Mouse (Mus musculus): ENCODE data around the gene Banp.

The Banp gene

DNA sequence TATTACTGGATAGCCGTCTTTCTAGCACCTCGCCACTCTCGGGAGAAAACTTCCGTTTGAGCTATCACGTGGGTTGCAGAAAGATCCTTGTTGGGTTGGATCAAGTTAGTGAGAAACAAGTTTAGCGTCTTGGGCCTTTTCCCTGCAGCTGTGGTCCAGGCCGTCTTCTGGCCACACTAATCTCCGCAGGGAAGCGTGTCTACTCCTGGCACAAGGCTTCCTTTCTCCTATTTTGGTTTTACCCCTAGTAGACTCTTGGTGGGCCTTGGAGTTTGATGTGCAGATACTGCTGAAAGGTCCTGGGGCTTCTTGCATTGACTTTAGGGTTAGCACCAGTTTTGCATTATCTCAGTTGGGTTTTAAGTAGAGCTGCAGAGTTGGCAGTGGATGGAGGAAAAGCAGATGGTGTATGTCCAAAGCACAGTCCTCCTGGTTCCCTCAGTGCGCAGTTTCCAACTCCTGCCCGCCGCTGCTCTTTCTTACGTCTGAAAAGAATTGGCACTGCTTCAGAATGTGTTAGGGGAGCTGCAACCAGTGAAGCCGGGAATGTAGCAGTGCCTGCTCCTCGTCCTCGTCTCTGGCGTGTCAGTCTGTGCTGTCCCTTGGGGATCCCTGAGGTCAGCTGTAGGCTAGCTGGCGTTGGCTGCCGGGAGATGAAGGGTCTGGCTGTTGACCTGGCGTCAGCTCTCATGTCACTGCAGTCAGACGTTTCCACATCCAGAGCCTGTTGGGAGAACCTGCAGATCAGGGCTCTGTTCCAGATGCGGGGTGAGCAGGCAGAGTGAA is 68.7 kb downstream of the Banp start:
- no peak for DNase-seq (ENCODE audit: low read depth, low spot score)

DNA sequence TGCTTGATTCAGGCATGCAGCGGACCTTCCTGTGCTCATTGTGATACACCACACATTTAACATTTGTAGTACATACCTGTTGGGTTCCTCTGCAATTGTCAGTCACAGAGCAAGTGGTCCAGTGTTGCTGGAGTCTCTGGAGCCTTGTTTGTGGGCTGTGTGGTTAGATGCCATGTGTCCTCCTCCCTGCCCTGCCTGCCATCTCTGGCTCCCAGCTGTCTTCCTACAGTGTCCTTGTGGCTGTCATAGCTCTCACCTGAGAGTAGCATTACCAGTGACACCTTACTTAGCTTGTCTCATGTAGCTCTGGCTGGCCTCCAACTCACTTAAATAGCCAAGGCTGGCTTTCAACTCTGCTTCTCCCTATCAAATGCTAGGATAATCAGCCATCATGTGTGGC is 69.6 kb downstream of the Banp start:
- peak; percentile 4 for DNase-seq (ENCODE audit: low read depth, low spot score)

DNA sequence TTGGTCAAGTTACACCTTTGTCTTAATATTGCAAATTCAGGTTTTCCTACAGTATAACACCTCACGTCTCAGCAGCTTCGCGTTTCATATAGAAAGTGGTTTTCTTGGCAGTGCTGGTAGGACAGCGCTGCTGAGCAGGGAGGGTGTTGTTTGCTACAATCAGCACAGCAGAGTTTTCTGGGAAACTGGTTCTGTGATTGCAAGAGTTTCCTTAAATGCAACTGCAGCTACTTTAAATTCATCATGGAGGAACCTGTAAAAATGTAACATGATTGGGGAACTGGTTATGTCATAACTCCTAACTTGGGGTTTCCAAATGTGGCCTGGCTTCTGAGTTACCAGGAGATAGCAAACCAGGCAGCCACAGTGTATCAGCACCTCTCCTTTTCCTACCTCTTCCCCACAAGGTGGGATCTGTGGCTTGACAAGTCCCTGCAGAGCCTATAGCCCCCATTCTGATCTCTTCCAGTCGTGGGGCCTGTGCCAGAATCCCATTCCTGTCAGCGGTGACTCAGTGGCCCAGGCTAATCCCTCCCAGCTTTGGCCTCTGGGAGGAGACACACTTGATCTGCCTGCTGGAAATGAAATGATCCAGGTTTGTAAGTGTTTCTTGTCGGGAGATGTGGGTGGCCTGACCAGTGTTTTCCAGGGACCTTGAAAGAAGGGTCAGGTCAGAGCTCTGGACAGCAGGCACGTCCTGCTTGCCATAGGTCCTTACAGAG is 70.7 kb downstream of the Banp start:
- DNase-seq (ENCODE audit: low read depth, low spot score): peak; percentile 71

DNA sequence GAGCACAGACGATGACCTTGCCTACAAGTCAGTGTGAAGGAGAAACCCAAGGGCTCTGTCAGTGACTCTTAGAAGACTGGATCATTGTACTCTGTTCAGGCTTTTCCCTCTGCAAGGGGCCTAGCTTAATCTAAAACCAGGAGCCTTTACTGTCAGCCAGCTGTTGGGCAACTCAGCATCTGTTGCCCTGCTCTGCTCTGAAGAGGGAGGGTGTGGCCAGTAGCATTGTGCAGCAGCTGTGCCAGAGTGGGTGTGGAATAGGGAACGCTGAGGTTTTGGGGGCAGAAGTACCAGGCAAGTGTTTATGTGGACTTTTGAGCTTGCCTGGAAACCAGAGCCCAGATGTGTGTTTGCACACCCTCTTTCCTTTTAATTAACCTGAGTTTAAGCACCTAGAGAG is 72.2 kb downstream of the Banp start:
- DNase-seq (ENCODE audit: low read depth, low spot score): peak; percentile 71

DNA sequence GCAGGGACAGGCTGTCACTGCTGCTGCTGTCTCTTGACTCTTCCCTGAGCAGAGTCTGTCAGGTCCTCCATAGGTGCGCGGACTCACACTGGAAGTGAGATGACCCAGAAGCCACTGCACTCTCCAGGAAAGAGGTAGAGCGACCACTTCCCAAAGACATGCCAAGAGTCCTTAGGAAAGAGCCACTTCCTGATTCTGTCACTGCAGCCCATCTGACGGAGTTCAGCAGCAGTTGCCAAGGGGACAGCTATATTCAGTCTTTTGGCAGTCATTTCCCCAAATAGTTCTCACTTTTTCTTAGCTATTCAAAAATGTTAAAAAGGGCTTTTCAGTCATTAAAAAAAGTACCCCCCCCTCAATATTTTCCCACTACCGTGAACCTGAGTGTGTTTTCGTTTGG is 72.7 kb downstream of the Banp start:
- no peak for DNase-seq (ENCODE audit: low read depth, low spot score)

DNA sequence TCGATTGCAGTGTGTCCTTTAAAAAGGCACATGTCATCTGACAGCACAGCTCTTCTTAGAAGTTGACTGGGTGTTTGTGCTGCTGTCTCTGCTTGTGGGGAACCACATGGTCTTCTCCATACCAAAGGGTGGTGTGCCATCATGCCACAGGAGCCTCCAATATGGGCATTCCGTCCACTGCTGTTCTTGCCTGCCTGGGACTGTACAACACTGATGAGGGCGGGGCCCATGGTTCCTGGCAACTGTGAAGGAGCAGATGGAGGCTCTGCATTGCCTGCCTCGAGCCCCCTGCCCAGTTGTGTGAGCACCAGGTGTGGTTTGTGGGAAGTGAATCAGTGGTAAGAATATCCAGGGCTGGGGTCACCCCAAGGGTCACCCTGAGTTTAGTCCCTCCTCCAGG is 73.2 kb downstream of the Banp start:
- no peak for DNase-seq (ENCODE audit: low read depth, low spot score)

DNA sequence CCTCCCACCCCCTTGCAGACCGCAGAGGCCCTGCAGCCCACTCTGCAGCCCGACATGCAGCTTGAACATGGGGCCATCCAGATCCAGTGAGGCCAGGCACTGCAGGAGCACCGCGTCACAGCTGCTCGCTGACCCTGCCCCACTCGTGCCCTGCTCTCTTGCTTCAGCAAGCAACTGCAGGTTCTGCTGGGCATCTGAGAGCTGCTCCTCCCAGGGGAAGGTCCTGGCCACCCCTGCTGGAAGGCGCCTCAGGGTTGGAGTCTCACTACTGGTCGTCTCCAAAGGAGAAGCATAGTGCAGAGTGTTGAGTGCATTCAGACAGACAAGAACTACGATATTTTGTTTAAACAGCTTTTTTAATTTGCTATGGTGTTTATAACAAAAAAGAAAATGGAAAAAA is 76.0 kb downstream of the Banp start:
- no peak for DNase-seq (ENCODE audit: low read depth, low spot score)

DNA sequence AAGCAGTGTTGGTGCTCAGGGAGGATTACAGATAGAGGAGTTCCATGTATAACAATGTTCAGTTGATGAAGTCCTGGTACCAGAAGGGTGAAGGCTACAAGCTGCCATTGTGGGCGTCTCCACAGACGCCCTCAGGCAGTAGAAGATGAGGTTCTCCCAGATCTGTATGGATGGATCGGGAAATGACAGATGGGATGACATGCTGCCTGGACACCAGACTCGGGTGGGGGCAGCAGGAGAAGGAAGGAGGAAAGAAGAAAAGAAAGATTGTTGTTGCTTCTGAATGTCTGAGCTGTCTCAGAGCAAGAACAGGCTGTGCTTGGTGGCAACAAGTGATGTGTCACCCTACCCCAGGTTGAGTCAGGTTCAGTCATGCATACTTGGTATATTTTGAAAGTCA is 78.6 kb downstream of the Banp start:
- DNase-seq (ENCODE audit: low read depth, low spot score): no peak

DNA sequence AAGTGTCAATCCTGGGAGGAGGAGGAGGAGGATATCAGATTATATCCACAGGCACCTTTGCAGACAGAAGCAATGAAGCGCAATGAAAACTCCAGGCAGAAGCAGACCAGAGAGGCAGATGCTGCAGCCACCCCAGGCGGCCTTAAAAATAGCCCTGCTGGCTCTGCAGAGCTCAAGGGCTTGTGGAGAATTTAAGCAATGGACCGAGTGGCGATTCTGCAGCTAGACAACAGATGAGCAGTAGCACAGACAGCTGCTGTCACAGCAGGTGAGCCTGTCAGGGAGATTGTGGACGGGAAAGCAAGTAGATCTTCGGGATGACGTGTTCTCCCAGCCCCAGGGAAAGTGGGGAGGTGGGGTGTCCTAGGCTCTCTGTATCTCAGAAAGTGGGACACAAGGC is 81.4 kb downstream of the Banp start:
- DNase-seq (ENCODE audit: low read depth, low spot score): no peak

DNA sequence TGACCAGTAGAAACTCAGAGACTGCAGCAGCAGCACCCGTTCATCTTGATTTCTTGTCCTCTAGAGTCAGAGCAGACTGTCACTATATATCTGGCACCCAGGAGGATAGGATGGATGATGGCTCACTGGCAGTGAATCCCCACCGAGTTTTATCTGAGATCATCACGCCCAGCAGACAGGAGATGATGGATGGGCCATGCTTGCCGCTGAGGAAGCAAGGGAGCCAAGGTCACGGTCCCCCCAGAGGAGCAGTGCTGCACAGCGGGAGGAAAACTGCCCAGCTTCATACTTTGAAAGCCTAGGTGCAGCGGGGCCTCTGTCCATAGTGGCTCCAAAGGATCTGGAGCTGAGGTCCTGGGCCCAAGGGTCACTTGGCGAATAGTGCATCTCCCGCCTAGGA is 83.2 kb downstream of the Banp start:
- DNase-seq (ENCODE audit: low read depth, low spot score): peak; percentile 56

DNA sequence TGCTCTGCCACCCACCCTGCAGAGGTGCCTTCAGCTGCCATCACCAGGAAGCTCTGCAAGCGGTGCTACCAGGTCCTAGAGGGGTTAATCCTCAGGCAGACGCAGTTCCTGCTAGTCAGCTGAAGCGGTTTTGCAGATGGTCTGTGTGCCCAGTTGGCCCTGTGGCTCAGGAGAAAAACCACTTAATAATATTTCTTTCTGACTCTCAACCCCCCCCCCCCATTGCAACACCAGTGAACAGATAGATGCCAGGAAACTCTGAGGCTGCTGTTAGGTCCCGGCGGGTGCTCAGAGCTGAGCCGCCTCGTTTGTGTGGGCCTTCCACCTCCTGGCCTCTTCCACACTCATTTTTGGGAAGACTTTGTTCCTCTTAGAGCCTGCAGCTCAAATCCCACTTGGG is 86.0 kb downstream of the Banp start:
- no peak for DNase-seq (ENCODE audit: low read depth, low spot score)

DNA sequence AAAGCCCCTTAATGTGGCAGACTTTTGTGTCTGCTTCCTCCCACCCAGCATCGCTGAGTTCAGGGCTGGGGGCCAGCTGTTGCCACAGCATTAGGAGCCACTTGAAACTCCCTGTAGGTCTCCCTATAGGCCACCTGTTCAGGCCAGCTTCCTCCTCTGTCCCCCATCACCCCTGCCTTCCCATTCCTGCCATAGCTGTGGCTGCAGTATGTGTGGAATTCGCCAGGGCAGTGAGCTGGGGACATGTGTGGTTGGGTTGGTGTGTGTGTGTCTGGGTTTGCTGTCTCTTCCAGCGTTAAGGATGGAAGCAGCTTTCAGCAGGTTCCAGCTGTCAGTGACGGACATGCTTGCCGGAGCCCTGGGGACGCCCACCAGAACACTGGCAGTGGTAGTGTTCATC is 86.8 kb downstream of the Banp start:
- DNase-seq (ENCODE audit: low read depth, low spot score): no peak

DNA sequence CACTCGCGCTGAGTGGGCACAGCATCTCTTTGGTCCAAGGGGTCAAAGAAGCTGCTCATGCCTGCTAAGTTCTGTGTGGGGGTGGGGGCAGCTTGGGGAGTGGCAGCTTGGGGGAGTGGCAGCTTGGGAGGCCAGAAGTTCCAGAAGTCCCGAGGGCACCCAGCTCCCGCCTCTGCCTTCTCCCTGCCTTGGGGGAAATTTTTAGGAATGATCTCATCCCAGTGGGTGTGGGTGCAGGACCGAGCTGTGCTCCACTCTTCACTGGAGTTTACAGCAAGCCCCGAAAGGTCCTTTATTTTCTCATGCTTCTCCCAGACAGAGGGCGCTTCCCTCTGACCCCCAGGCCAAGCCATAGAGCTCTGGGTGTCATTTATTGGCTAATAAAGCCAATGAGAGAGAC is 87.7 kb downstream of the Banp start:
- DNase-seq (ENCODE audit: low read depth, low spot score): no peak

DNA sequence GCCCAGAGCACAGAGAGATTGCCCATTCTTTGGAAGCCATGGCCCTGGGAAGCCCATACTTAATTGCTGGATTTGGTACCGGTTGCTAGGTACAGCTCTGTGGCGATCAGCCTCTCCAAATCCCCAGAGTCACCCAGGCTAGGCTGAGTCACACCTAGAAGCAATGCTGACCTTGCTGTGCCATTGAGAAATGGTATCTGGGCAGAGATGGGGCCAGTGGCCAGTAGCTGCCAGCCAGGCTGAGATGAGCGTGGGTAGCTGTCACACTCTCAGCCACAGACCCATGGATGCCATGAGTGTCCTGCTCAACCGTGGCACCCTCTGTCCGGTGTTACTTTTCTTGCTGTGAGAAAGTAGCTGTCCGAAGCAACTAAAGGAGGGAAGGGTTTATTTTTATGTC is 88.5 kb downstream of the Banp start:
- peak; percentile 60 for DNase-seq (ENCODE audit: low read depth, low spot score)

DNA sequence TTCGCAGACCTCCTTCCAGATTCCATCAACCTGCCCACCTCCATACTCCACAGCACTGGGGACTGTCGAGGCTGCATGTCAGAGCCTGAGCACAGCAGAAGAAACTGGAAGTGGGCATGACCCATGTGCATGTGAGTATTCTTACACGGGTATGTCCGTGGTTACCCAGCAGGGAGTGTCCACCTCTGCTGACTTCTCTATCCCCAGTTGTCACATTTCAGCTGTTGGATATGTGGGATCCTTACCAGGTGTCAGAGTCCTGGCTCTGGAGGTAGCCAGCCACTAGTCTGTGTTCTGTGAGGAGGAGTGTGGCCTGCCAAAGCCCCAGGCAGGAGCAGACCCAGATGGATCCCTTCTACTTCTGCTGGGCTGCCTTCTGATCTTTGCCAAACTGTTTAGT is 89.9 kb downstream of the Banp start:
- DNase-seq (ENCODE audit: low read depth, low spot score): no peak

DNA sequence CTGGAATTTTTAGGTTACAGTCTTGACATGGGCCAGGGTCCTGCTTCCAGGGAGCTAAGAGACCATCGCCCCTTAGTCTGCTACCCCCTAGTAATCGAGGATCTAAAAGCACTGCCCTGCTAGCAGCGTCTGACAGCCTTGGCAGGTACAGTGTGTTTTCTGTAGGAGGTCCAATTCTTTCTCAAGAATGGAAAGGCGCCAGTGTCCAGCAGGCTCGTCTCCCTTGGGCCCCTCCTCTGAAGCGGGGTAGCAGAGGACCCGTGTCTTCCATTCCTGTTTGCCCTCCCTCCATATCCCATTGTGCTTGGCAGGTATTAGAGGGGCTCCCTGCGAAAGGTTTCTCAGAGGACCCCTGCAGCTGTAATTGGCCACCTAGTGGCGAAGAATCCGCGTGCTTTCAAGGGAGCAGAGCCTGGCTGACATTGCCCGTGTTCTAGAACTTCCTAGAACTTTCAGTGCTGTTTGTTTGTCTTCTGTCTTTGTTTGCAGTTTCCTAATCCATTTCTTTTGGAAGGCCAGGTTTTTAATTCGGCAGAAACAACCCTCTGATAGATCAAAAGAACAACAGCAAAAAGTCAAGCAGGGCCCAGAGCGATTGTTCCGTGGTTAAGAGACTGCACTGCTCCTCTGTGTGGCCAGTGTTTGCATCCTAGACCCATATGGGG is 97.8 kb downstream of the Banp start:
- DNase-seq (ENCODE audit: low read depth, low spot score): no peak

DNA sequence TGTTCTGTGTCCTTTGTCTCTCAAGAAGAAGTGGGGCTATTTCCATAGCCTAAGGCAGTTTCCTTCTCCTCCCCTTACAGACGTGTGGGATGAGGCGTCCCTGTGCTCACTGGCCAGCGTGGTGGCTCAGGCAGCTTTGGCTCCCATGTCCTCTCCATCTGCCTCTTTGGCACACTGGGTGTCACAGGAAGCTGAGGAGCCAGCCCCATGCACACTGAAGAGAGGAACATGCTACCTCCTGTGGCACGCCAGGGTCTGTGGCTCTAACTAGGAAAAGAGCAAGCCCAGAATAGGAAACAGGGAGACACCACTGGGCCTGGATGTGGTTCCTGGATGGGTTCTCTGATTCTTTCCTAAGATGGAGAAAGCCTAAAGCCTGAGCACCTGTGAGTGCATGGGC is 99.7 kb downstream of the Banp start:
- no peak for DNase-seq (ENCODE audit: low read depth, low spot score)

DNA sequence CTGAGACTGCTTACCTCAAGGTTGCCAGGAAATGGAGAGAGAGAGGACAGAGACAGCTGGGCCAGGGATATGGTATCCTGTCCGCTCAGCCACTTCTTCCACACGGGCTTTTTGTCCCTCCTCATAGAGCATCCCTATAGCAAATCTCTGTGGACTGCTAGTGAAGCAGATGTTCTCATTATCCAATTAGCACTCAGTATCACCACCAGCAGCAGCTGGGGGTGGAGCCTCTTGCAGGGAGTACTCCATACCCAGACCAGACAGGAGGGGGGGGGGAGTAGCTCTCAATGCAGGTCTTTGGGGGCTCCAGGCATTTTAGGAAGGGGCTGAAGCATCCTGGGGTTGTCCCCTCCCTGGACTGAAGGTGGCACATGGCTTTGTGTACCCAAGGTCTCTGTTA is 100.4 kb downstream of the Banp start:
- no peak for DNase-seq (ENCODE audit: low read depth, low spot score)

DNA sequence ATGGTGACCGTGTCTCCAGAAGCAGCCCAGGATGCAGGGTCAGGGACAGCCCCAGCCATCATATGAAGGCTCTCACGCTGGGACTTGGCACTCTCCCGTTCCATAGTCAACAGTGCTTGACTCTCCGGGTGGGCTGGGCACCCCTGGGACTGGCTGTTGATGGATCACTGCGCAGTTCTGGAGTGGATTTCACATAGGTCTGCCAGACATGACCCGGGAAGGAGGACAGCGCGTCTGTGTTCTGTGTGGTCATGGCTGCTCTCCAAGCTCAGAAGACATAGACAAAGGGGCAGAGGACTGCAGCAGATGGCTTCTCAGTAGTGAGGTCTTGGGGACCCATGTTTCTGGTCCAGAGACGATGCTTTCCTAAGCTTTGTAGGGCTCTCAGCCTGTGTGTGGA is 101.1 kb downstream of the Banp start:
- DNase-seq (ENCODE audit: low read depth, low spot score): no peak

DNA sequence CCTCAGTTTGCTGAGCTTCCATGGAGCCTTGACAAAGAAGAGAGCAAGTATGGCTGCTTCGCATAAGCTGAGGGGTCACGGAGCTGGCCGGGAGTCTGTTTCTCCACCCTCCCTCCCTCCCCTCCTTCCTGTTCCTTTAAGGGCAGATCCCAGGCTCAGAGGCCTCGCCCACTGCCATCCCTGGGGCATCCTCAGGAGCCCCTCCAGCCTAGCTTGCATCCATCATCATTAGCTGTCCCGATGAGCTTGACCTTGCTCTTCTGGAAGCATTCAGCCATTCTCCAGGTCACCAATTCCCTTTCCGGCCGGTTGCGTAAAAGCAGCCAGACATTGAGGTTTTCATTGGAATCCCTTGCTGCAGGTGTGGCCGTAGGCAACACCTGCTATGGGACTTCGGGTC is 105.8 kb downstream of the Banp start:
- no peak for DNase-seq (ENCODE audit: low read depth, low spot score)

DNA sequence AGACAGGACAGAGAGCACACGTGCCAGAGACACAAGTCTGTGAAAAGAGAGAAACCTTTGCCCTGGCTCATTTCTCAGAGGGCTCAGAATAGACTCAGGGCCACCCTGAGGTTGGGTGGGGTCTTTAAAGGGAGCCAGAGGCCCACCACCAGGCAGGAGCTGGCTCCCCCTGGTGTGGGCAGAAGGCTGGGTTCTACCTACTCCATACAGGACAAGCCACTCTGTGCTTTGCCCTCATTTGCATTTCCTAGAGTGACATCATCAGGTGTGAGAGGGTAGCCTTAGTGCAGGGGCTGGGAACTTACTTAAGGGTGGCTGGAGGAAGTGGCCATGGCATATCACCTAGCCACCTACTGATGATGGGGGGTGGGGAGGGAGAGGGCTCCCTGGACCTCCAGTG is 106.6 kb downstream of the Banp start:
- DNase-seq (ENCODE audit: low read depth, low spot score): no peak

DNA sequence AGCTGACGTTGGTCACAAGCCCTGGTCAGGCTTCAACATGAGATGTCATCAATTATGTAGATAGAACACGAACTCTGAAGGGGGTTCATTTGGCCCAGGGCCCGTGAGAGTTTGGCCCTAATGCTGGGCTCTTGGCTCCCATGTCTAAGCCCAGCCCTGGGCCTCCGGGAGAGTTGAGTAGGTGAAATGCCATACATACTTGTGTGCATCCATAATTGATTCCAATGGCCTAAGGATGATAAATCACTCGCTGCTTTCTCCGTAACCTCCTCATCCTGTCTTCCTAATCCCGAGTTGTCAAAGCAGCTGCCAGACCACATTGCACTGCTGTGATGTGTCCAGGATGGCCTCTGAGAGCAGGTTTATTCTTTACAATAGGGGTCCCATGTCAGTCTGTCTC is 107.3 kb downstream of the Banp start:
- DNase-seq (ENCODE audit: low read depth, low spot score): peak; percentile 55

DNA sequence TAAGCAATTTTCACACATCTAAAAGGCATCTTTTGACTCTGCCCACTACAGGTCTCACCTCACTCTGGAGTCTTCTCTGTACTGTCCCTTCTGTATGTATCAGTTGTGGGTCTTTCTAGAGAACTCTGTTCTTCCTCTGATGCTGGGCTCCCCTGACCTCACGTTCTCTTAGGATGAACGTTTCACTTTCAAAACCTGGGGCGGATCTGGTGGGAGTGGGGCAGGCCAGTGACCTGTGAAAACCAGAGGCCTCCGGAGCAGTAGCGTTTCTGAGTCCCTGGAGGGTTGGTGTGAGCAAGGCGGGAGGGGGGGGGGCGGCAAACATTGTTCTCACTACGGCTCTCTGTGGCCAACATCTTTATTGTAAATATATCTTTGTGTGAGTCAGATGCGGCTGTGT is 109.0 kb downstream of the Banp start:
- no peak for DNase-seq (ENCODE audit: low read depth, low spot score)

Data from 3T3-L1 (cell line).